Mouse (Mus musculus): ENCODE measurements around the gene 1110059G10Rik. TPM values are rescaled to one million over a fixed set of nuclear protein-coding genes. Genes with fewer than 3 reads are reported as not detected.

1110059G10Rik gene
- polyA plus RNA-seq (2012; rRNA removed), result 20.5 and 20.7 TPM in 2 replicates

- peak; percentile 83 to 97 for DNase-seq (ENCODE audit: extremely low spot score in 1 of 2, low spot score in 1 of 2)
Measured at GRCm38 (mm10) chr9:122950643-122951475, at the start of gene 1110059G10Rik, which contains the start of gene Kif15. Gene 1110059G10Rik, minus strand, starts transcription at chr9:122951000. Gene Kif15, plus strand, starts transcription at chr9:122951046.

DNA sequence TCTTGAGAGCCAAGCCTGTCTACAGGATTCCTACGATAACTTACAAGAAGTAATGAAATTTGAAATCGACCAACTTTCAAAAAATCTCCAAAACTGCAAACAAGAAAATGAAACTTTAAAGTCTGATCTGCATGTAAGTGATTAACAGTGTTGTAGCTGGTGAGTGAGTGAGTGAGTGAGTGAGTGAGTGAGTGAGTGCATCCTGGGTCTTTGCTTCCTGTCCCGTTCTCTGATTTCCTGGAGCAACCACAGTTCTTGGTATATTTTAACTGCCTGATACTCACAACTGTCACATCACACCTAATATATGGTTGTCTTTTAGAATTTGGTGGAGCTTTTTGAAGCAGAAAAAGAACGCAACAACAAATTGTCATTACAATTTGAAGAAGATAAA is 48.4 kb upstream of the 1110059G10Rik start:
- no peak for DNase-seq (ENCODE audit: extremely low spot score in 1 of 2, low spot score in 1 of 2)

GRCm38 (mm10) chr9:122998406-122999192 is 47.8 kb upstream of the 1110059G10Rik start:
- DNase-seq (ENCODE audit: extremely low spot score in 1 of 2, low spot score in 1 of 2), result no peak

DNA sequence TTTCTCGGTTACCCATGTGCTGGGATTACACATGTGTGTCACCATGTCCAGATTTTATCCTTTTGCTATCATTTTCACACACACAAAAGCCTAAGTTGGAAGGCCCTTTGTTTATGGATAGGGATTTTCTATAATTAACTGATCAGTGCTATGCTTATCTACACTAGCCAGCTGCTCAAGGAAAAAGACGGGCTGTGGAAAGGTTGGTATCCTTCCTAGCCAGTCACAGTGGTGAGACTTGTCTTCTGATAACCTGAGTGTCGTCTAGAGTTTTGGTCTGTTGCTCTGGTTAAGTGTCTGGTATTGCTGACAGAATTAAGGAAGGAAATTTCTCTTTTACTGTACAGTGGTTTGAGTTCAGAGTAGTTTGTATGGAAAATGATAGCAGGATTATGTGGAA is 21.9 kb downstream of the 1110059G10Rik start:
- DNase-seq (ENCODE audit: extremely low spot score in 1 of 2, low spot score in 1 of 2), result no peak

DNA sequence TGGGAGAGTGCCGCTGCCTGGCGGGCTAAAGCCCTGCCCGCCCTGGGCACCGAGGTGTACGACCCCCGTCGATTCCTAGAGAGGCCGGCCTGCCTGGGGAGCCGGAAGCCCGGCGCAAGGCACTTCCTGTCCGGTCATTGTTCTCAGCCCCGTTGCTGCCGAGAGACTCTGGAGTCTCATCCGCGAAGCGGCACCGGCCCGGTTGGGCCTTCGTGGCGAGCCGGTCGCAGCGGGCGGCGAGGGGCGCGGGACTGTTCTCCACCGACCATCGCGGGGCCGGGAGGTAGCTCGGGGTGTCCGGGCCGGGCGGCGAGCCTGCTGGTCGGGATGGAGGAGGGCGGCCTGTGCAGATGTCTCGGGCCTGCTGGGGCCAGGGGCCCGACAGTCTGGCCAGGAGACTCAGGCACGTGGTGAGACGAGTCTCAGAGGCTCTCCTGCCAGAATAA is 27.8 kb downstream of the 1110059G10Rik start, which contains the start of gene Zfp105:
Zfp105 (plus strand) TSS at position 137 of the 446 bp plus-strand sequence.
- peak; percentile 27 to 63 for DNase-seq (ENCODE audit: extremely low spot score in 1 of 2, low spot score in 1 of 2)

GRCm38 (mm10) chr9:122922436-122922835 is 28.4 kb downstream of the 1110059G10Rik start:
- DNase-seq (ENCODE audit: extremely low spot score in 1 of 2, low spot score in 1 of 2), result no peak

GRCm38 (mm10) chr9:122902717-122903535 is 47.9 kb downstream of the 1110059G10Rik start:
- peak; percentile 7 to 41 for DNase-seq (ENCODE audit: extremely low spot score in 1 of 2, low spot score in 1 of 2)

- no peak for DNase-seq (ENCODE audit: extremely low spot score in 1 of 2, low spot score in 1 of 2)
Measured at GRCm38 (mm10) chr9:122901047-122901446, 49.8 kb downstream of the 1110059G10Rik start.

Other genes starting within 250 kb of the 1110059G10Rik start
- not detected in 2 replicates for gene Topaz1, start 203.7 kb downstream of the 1110059G10Rik start, polyA plus RNA-seq (2012; rRNA removed)
- 12.2 and 14.7 TPM in 2 replicates for gene Tcaim, start 145.5 kb downstream of the 1110059G10Rik start, polyA plus RNA-seq (2012; rRNA removed)
- gene Gm35549, start 107.0 kb downstream of the 1110059G10Rik start, polyA plus RNA-seq (2012; rRNA removed), result not detected in 2 replicates
- 141 and 158 TPM in 2 replicates for gene Zfp445, start 85.0 kb downstream of the 1110059G10Rik start, polyA plus RNA-seq (2012; rRNA removed)
- gene Zkscan7, start 65.3 kb downstream of the 1110059G10Rik start, polyA plus RNA-seq (2012; rRNA removed), result 4.1 and 4.3 TPM in 2 replicates
- gene Zfp105, start 27.9 kb downstream of the 1110059G10Rik start, polyA plus RNA-seq (2012; rRNA removed), result 4.8 and 5.9 TPM in 2 replicates
- 1.1 and 1.9 TPM in 2 replicates for gene Kif15, start within 50 bp of the 1110059G10Rik start, polyA plus RNA-seq (2012; rRNA removed)
- 31.0 and 34.1 TPM in 2 replicates for gene Tmem42, start 70.3 kb upstream of the 1110059G10Rik start, polyA plus RNA-seq (2012; rRNA removed)
- gene Tgm4, start 83.7 kb upstream of the 1110059G10Rik start, polyA plus RNA-seq (2012; rRNA removed), result 1.4 and 1.5 TPM in 2 replicates
- 62.0 and 63.7 TPM in 2 replicates for gene Zdhhc3, start 162.2 kb upstream of the 1110059G10Rik start, polyA plus RNA-seq (2012; rRNA removed)
- gene Exosc7, start 162.2 kb upstream of the 1110059G10Rik start, polyA plus RNA-seq (2012; rRNA removed), result 65.5 and 71.4 TPM in 2 replicates
- 5.8 and 8.4 TPM in 2 replicates for gene Clec3b, start 199.9 kb upstream of the 1110059G10Rik start, polyA plus RNA-seq (2012; rRNA removed)

All from frontal cortex, adult 2 months (tissue).